Mouse (Mus musculus): ENCODE measurements at regions not wholly inside any gene's neighbourhood (a gene's known extent, or its start where the extent isn't known, plus 50 kb on each side); places are given as distances from the start of the nearest gene placed in this dataset.

GRCm38 (mm10) chr17:83959159-83959848 is 111.5 kb upstream of the Haao start:
- Histone ChIP-seq H3K4me3 (ENCODE audit: low read depth, low read length) (no peak overlapping the region), H3K36me3 (ENCODE audit: control insufficient read depth, insufficient read depth, low read length) (no peaks in the 10 kb centered on the region), H3K9ac (ENCODE audit: low read depth, low read length) (no peak overlapping the region), H3K9me3 (ENCODE audit: control insufficient read depth, low read length) (no peaks in the 10 kb centered on the region), H3K4me2 (ENCODE audit: low read depth, low read length) (no peak overlapping the region), H3K4me1 (ENCODE audit: control insufficient read depth, insufficient read depth, low read length) (peaks cover 61% of the 10 kb centered on the region), H3K27me3 (replicated peaks; ENCODE audit: control insufficient read depth, insufficient read depth, low read length) (no peaks in the 10 kb centered on the region), H3K27ac (replicated peaks; ENCODE audit: low read depth, low read length) (no peak overlapping the region)
- DNase-seq (ENCODE audit: low spot score): no peak
- WGBS: 35% methylated on average over 9 of the region's 9 CpGs
- ATAC-seq (ENCODE audit: low read depth): no peak

GRCm38 (mm10) chr17:83958706-83959105 is 110.9 kb upstream of the Haao start:
- Histone ChIP-seq H3K4me2 (ENCODE audit: low read depth, low read length) (no peak overlapping the region), H3K4me1 (ENCODE audit: control insufficient read depth, insufficient read depth, low read length) (peaks cover 61% of the 10 kb centered on the region), H3K36me3 (ENCODE audit: control insufficient read depth, insufficient read depth, low read length) (no peaks in the 10 kb centered on the region), H3K27ac (replicated peaks; ENCODE audit: low read depth, low read length) (no peak overlapping the region), H3K4me3 (ENCODE audit: low read depth, low read length) (no peak overlapping the region), H3K9me3 (ENCODE audit: control insufficient read depth, low read length) (no peaks in the 10 kb centered on the region), H3K9ac (ENCODE audit: low read depth, low read length) (no peak overlapping the region), H3K27me3 (replicated peaks; ENCODE audit: control insufficient read depth, insufficient read depth, low read length) (no peaks in the 10 kb centered on the region)
- ATAC-seq (ENCODE audit: low read depth) (no peak), DNase-seq (ENCODE audit: low spot score) (no peak)
- 83% methylated on average over 3 of the region's 3 CpGs for WGBS

GRCm38 (mm10) chr17:83957661-83958540 is 110.1 kb upstream of the Haao start:
- ATAC-seq (ENCODE audit: low read depth) (no peak), DNase-seq (ENCODE audit: low spot score) (no peak)
- Histone ChIP-seq H3K4me2 (ENCODE audit: low read depth, low read length) (no peak overlapping the region), H3K4me1 (ENCODE audit: control insufficient read depth, insufficient read depth, low read length) (peaks cover 63% of the 10 kb centered on the region), H3K27ac (replicated peaks; ENCODE audit: low read depth, low read length) (0 out of 2 replicates have a peak overlapping the region, but pooled peaks have one; percentile 7), H3K36me3 (ENCODE audit: control insufficient read depth, insufficient read depth, low read length) (no peaks in the 10 kb centered on the region), H3K27me3 (replicated peaks; ENCODE audit: control insufficient read depth, insufficient read depth, low read length) (no peaks in the 10 kb centered on the region), H3K9me3 (ENCODE audit: control insufficient read depth, low read length) (no peaks in the 10 kb centered on the region), H3K9ac (ENCODE audit: low read depth, low read length) (no peak overlapping the region), H3K4me3 (ENCODE audit: low read depth, low read length) (no peak overlapping the region)
- 68% methylated on average over 10 of the region's 12 CpGs for WGBS

- ATAC-seq (ENCODE audit: low read depth): no peak
- Histone ChIP-seq H3K4me1 (ENCODE audit: control insufficient read depth, insufficient read depth, low read length) (peaks cover 63% of the 10 kb centered on the region), H3K4me3 (ENCODE audit: low read depth, low read length) (no peak overlapping the region)
Measured at GRCm38 (mm10) chr17:83956821-83957565, 109.2 kb upstream of the Haao start.

GRCm38 (mm10) chr17:83955978-83956377 is 108.2 kb upstream of the Haao start:
- Histone ChIP-seq H3K9ac (ENCODE audit: low read depth, low read length) (no peak overlapping the region), H3K36me3 (ENCODE audit: control insufficient read depth, insufficient read depth, low read length) (no peaks in the 10 kb centered on the region), H3K27ac (replicated peaks; ENCODE audit: low read depth, low read length) (peak overlapping the region; percentile 89), H3K9me3 (ENCODE audit: control insufficient read depth, low read length) (no peaks in the 10 kb centered on the region), H3K4me2 (ENCODE audit: low read depth, low read length) (no peak overlapping the region), H3K4me3 (ENCODE audit: low read depth, low read length) (no peak overlapping the region), H3K27me3 (replicated peaks; ENCODE audit: control insufficient read depth, insufficient read depth, low read length) (no peaks in the 10 kb centered on the region), H3K4me1 (ENCODE audit: control insufficient read depth, insufficient read depth, low read length) (peaks cover 62% of the 10 kb centered on the region)
- WGBS: 36% methylated on average over 5 of the region's 5 CpGs
- ATAC-seq (ENCODE audit: low read depth) (peak; percentile 60), DNase-seq (ENCODE audit: low spot score) (peak; percentile 90)

More at GRCm38 (mm10) chr17:83956821-83957565, 109.2 kb upstream of the Haao start:
- DNase-seq (ENCODE audit: low spot score): no peak
- 53% methylated on average over 12 of the region's 12 CpGs for WGBS
- no peaks in the 10 kb centered on the region for H3K9me3 ChIP-seq (ENCODE audit: control insufficient read depth, low read length)
- H3K9ac ChIP-seq (ENCODE audit: low read depth, low read length): no peak overlapping the region
- H3K36me3 ChIP-seq (ENCODE audit: control insufficient read depth, insufficient read depth, low read length): no peaks in the 10 kb centered on the region
- H3K27ac ChIP-seq (replicated peaks; ENCODE audit: low read depth, low read length): peak overlapping the region; percentile 89
- no peaks in the 10 kb centered on the region for H3K27me3 ChIP-seq (replicated peaks; ENCODE audit: control insufficient read depth, insufficient read depth, low read length)
- no peak overlapping the region for H3K4me2 ChIP-seq (ENCODE audit: low read depth, low read length)

GRCm38 (mm10) chr17:83955058-83955697 is 107.4 kb upstream of the Haao start:
- 0 out of 2 replicates have a peak, but pooled peaks have one; percentile 6 for ATAC-seq (ENCODE audit: low read depth)
- Histone ChIP-seq H3K36me3 (ENCODE audit: control insufficient read depth, insufficient read depth, low read length) (no peaks in the 10 kb centered on the region), H3K27ac (replicated peaks; ENCODE audit: low read depth, low read length) (peak overlapping the region; percentile 89), H3K4me2 (ENCODE audit: low read depth, low read length) (no peak overlapping the region), H3K4me3 (ENCODE audit: low read depth, low read length) (no peak overlapping the region), H3K4me1 (ENCODE audit: control insufficient read depth, insufficient read depth, low read length) (peaks cover 69% of the 10 kb centered on the region), H3K9me3 (ENCODE audit: control insufficient read depth, low read length) (no peaks in the 10 kb centered on the region), H3K27me3 (replicated peaks; ENCODE audit: control insufficient read depth, insufficient read depth, low read length) (no peaks in the 10 kb centered on the region), H3K9ac (ENCODE audit: low read depth, low read length) (peak overlapping the region; percentile 45; the same call in 1 of the 2 replicates)
- no peak for DNase-seq (ENCODE audit: low spot score)
- WGBS: 62% methylated on average over 10 of the region's 10 CpGs

- H3K9ac ChIP-seq (ENCODE audit: low read depth, low read length): peak overlapping the region; percentile 45
- ATAC-seq (ENCODE audit: low read depth): peak; percentile 72
- no peak overlapping the region for H3K4me3 ChIP-seq (ENCODE audit: low read depth, low read length)
- 16% methylated on average over 16 of the region's 16 CpGs for WGBS
- no peaks in the 10 kb centered on the region for H3K36me3 ChIP-seq (ENCODE audit: control insufficient read depth, insufficient read depth, low read length)
- no peak overlapping the region for H3K4me2 ChIP-seq (ENCODE audit: low read depth, low read length)
- peak; percentile 91 for DNase-seq (ENCODE audit: low spot score)
- H3K27ac ChIP-seq (replicated peaks; ENCODE audit: low read depth, low read length): peak overlapping the region; percentile 89
- H3K27me3 ChIP-seq (replicated peaks; ENCODE audit: control insufficient read depth, insufficient read depth, low read length): no peaks in the 10 kb centered on the region
- peaks cover 70% of the 10 kb centered on the region for H3K4me1 ChIP-seq (ENCODE audit: control insufficient read depth, insufficient read depth, low read length)
- no peaks in the 10 kb centered on the region for H3K9me3 ChIP-seq (ENCODE audit: control insufficient read depth, low read length)
Measured at GRCm38 (mm10) chr17:83954291-83955057, 106.7 kb upstream of the Haao start.

Measured in embryonic facial prominence, embryonic 14.5 days (tissue).